Mouse (Mus musculus) ovary, postnatal 36 days (tissue): ENCODE results near the gene Pdzrn3.

ENCODE experiments used
- DNase-seq: peaks from one replicate; pipeline ENCODE4 v3.0.0; 2022; ENCODE audit warnings: low spot score, mixed read lengths

Gene Pdzrn3

GRCm38 (mm10) chr6:101254652-101255051 is 123.0 kb downstream of the Pdzrn3 start:
- no peak for DNase-seq

- DNase-seq: no peak
Observed at GRCm38 (mm10) chr6:101251916-101252603, 125.6 kb downstream of the Pdzrn3 start.

- DNase-seq: no peak
Observed at GRCm38 (mm10) chr6:101251160-101251559, 126.5 kb downstream of the Pdzrn3 start.

DNA sequence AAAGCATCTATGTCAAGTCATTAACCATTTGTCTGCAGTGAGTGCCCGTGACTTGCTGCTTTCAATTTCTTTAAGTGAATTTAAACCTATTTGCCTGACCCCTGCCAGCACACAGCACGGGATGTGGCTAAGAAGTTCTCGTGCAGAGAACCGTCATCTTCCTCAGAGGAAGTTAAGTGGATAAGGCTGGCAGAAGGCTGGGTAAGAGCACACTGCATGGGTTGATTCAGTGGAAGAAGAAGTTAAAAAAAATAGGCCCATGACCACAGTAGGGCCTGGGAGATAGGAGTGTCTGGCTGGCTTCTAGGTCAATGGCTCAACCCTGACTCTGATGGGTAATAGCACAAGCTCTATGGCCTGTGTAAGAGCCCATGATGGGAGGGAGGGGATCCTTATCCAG is 131.6 kb downstream of the Pdzrn3 start:
- no peak for DNase-seq

- DNase-seq: no peak
Observed at GRCm38 (mm10) chr6:101244355-101244754, 133.3 kb downstream of the Pdzrn3 start.

DNA sequence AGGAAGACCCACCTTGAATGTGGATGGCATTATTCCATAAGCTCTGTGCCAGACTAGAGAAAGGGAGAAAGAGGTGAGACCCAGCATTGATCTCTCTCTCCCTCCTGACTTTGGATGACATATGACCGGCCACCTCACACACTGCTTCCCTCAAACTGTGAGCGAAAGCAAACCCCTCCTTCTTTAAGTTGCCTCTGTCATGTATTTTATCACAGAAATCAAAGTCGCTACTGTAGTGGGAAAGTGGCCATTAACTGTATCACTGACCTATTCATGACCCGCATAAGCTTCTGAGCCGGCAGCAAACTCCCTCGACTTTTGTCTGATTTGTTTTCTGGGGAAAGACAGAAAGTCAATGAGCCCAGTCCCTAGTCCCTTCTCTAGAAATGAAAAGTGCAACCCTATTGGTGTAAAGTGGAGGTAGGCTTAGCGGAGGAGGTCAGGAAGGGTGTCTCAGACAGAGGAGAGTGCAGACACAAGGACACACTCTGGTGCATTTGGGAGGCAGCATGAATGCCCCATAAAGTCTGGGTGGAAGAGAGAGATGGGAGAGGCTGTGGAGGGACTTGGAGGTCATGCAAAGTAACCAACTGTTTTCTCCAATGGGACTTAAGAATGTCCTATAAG is 134.4 kb downstream of the Pdzrn3 start:
- no peak for DNase-seq

- no peak for DNase-seq
Observed at GRCm38 (mm10) chr6:101236641-101237246, 141.0 kb downstream of the Pdzrn3 start.

GRCm38 (mm10) chr6:101236230-101236629 is 141.5 kb downstream of the Pdzrn3 start:
- no peak for DNase-seq

DNA sequence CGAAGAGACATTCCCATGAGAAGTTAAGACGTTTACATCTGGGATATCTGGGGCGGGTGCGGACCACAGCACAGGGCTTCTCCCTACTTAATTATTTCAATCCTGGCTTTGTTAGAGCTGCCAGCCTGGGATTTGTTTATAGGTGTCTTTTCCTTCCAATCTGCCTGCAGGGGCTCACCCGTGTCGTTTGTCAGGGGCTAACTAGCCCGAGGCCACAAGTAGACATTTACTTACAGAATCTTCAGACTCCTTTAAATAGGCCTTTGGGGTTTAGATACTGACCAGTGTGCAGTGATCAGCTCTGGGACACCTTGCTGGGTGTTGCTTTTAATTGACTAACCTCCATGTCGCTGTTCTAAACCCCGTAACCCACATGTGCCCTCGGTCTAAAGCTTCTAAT is 143.3 kb downstream of the Pdzrn3 start:
- no peak for DNase-seq

- no peak for DNase-seq
Observed at GRCm38 (mm10) chr6:101233680-101234079, 144.0 kb downstream of the Pdzrn3 start.

DNA sequence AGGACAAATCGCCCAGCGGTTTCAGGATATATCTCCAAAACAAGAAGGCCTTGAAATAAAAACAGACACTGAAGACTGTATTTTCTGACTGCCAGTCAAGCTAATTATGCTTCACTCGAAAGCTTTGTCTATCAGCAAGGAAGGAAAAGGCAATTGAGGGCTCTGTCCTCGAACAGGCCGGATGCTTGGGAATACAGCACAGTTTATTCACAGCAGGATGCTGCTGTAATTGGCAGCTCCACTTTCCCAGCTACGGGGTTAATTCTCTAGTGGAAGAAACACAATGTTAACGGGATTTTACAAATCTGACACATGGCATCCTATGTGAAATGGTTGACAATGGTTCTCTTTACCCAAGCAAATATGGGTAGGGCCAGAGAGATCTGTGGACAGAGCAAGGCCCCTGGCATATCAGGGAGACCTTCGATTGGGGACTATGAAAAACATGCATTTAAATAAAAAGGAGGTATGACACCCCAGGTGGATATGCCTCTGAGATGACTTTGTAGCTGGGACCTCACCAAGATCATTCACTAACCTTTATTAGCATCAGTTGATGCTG is 150.3 kb downstream of the Pdzrn3 start:
- DNase-seq: no peak

GRCm38 (mm10) chr6:101220307-101220706 is 157.4 kb downstream of the Pdzrn3 start:
- DNase-seq: no peak

- no peak for DNase-seq
Observed at GRCm38 (mm10) chr6:101219004-101219403, 158.7 kb downstream of the Pdzrn3 start.

DNA sequence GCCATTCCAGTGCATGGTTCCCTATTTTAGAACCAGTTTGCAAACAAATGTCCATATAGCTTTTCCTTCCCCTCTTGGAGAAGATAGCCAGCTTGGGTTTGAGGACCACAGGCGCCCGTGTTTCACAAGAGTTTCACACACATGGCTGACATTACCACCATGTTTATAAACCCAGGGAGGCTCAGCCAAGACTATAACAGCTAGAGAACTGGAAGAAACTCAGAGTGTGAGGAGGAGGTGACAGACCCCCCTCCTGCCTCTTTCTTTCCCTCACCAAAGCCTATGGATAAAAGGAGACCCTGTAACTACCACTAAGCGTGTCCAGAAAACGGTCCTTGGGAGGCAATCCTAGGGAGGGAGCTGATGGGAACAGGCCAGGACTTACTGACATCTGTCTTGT is 159.5 kb downstream of the Pdzrn3 start:
- no peak for DNase-seq

- DNase-seq: no peak
Observed at GRCm38 (mm10) chr6:101217756-101218155, 159.9 kb downstream of the Pdzrn3 start.

DNA sequence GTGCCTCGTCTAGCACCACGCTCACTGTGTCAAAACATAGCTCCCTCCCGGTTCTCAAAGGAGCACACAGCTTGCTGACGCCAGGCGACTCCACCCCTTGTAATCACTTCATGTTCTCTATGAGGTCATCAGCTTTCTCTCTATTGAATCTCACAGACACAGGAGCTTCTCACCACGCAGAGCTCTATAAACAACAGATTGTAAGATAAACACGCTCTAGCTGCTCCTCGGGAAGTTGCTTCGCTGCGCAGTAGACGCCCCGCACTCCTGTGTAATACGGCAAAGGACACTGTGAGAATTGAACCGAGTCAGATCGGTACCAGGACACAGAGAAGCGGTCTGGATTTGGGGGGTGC is 162.3 kb downstream of the Pdzrn3 start:
- DNase-seq: no peak

GRCm38 (mm10) chr6:101214734-101215435 is 162.8 kb downstream of the Pdzrn3 start:
- DNase-seq: no peak

- DNase-seq: no peak
Observed at GRCm38 (mm10) chr6:101213066-101213465, 164.6 kb downstream of the Pdzrn3 start.

GRCm38 (mm10) chr6:101212086-101212485 is 165.6 kb downstream of the Pdzrn3 start:
- DNase-seq: no peak

DNA sequence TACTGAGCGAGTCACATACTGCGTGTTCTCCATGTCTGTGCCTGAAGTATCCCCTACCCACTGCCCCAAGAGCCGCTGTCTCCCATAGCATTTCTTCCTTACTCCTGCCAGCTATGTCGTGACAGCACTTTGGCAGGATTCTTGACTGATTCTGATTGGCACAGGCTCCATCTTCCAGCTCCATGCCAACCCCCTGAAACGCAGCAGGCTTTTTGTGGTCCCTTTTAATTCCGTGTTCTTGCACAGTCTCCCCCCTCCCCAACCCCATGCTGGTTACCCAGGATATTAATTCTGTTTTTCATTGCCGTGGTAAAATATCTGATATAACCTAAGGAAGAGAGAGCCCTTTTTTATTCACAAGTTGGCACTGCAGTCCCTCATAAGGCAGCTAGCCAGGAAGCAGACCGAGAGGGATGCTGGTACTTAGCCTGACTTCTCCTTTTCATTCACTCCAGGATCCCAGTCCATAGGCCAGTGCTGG is 166.3 kb downstream of the Pdzrn3 start:
- DNase-seq: no peak

- no peak for DNase-seq
Observed at GRCm38 (mm10) chr6:101198943-101199298, 178.8 kb downstream of the Pdzrn3 start.

DNA sequence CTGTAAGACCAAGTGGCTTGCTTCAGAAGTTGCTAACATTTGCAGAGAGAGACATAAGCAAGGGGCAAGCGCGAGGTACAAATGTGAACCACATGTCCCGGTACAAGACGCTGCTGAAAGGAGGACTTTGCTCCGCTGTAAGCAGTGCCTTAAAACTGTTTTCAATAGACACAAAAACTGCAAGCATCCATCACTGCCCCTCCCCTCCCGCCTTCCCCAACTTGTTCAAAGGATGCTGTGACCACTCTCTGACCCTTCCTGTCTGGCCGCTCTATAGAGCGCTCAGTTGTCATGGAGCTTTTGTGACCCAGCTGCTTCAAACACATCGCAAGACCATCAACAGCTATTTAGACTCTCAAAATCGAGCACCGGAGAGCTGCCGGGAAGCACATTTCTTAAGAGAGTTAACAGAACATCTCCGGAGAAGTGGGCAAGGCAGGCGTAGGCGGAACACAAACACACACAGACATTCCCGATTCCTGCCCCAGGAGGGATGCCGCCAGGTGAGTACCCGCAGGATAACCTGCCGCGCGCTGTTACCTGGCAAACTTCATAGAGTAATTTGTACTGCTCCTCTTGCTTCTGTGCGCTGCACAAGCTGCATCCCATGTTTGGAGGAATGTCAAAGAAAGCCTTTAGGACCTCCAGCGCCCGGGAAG is 179.3 kb downstream of the Pdzrn3 start:
- DNase-seq: no peak
